Mouse (Mus musculus) embryonic facial prominence, embryonic 13.5 days (tissue): ENCODE results near the gene Car5a. TPM values are rescaled to one million over a fixed set of nuclear protein-coding genes. Genes with fewer than 3 reads are reported as not detected.

ENCODE experiments used
- ATAC-seq: fragments of 200-750 bp; cut with Nextera tagmentation; 2 replicates; pipeline ENCODE4 v1.8.0; 2017; ENCODE audit warnings: low read depth; ENCODE audit not compliant: insufficient number of reproducible peaks, insufficient read depth, low FRiP score, low TSS enrichment
- H3K27ac ChIP-seq: fragments of 300-500 bp; sonication (generic); 2 replicates; pipeline ENCODE4 v1.5.1; 2015; ENCODE audit warnings: moderate library complexity, mild to moderate bottlenecking, inconsistent platforms
- H3K27me3 ChIP-seq: fragments of 300-500 bp; sonication (generic); 2 replicates; pipeline ENCODE4 v1.6.1; 2015; ENCODE audit warnings: mild to moderate bottlenecking, inconsistent platforms
- H3K36me3 ChIP-seq: fragments of 300-500 bp; sonication (generic); 2 replicates; pipeline ENCODE4 v1.6.1; 2015; ENCODE audit warnings: mild to moderate bottlenecking, inconsistent platforms
- H3K4me1 ChIP-seq: fragments of 300-500 bp; sonication (generic); 2 replicates; pipeline ENCODE4 v1.6.1; 2015; ENCODE audit warnings: inconsistent platforms
- H3K4me2 ChIP-seq: fragments of 300-500 bp; sonication (generic); 2 replicates; pipeline ENCODE4 v1.6.1; 2015; ENCODE audit warnings: moderate library complexity, mild to moderate bottlenecking, inconsistent platforms
- H3K4me3 ChIP-seq: fragments of 300-500 bp; sonication (generic); 2 replicates; pipeline ENCODE4 v1.5.1; 2015; ENCODE audit warnings: mild to moderate bottlenecking, inconsistent platforms
- H3K9ac ChIP-seq: fragments of 300-500 bp; sonication (generic); 2 replicates; pipeline ENCODE4 v1.6.1; 2015; ENCODE audit warnings: mild to moderate bottlenecking, inconsistent platforms
- H3K9me3 ChIP-seq: fragments of 300-500 bp; sonication (generic); 2 replicates; pipeline ENCODE4 v1.6.1; 2016; ENCODE audit warnings: inconsistent platforms
- WGBS: fragments of 180-500 bp; shearing (Covaris S2); methylation state at CpG from one replicate; pipeline ENCODE4 v1.1.7; 2015; ENCODE audit warnings: mixed read lengths; 5-methylcytosine and 5-hydroxymethylcytosine counted together
- polyA plus RNA-seq: library from polyadenylated mRNA; unstranded; fragments of >200 nt; fragmentation: Nextera tagmentation; extraction: Ambion mirVana; gene quantifications from 2 replicates; pipeline ENCODE4 v1.2.1, GENCODE M21; 2015

The Car5a gene
- polyA plus RNA-seq, 1 experiment from 2014 or later: not detected

- Histone ChIP-seq H3K9ac (no peak overlapping the region), H3K36me3 (no peaks in the 10 kb centered on the region), H3K4me2 (no peak overlapping the region), H3K9me3 (no peaks in the 10 kb centered on the region), H3K27me3 (no peaks in the 10 kb centered on the region), H3K4me3 (no peak overlapping the region), H3K4me1 (peaks cover 1% of the 10 kb centered on the region; the same call in 1 of the 2 replicates), H3K27ac (no peak overlapping the region)
- WGBS: 83% methylated on average over 4 of the region's 4 CpGs
- no peak for ATAC-seq
Measured at GRCm38 (mm10) chr8:121930047-121930446, 14.7 kb downstream of the Car5a start.

- Histone ChIP-seq H3K4me3 (no peak overlapping the region), H3K4me2 (no peak overlapping the region), H3K9me3 (no peaks in the 10 kb centered on the region), H3K27ac (no peak overlapping the region), H3K4me1 (no peaks in the 10 kb centered on the region), H3K36me3 (no peaks in the 10 kb centered on the region), H3K27me3 (no peaks in the 10 kb centered on the region), H3K9ac (no peak overlapping the region)
- WGBS: 41% methylated on average over 8 of the region's 8 CpGs
- no peak for ATAC-seq
Measured at GRCm38 (mm10) chr8:121927316-121927715, 17.4 kb downstream of the Car5a start.

GRCm38 (mm10) chr8:121926266-121926665 is 18.4 kb downstream of the Car5a start:
- Histone ChIP-seq H3K4me1 (peaks cover 4% of the 10 kb centered on the region; the same call in 1 of the 2 replicates), H3K4me2 (no peak overlapping the region), H3K9ac (no peak overlapping the region), H3K4me3 (no peak overlapping the region), H3K27ac (no peak overlapping the region), H3K27me3 (no peaks in the 10 kb centered on the region), H3K9me3 (no peaks in the 10 kb centered on the region), H3K36me3 (no peaks in the 10 kb centered on the region)
- 65% methylated on average over 8 of the region's 8 CpGs for WGBS
- no peak for ATAC-seq

GRCm38 (mm10) chr8:121925624-121926023 is 19.1 kb downstream of the Car5a start:
- no peaks in the 10 kb centered on the region for H3K36me3 ChIP-seq
- 31% methylated on average over 10 of the region's 10 CpGs for WGBS
- no peak overlapping the region for H3K9ac ChIP-seq
- no peak overlapping the region for H3K4me2 ChIP-seq
- H3K27ac ChIP-seq: no peak overlapping the region
- no peaks in the 10 kb centered on the region for H3K9me3 ChIP-seq
- H3K4me3 ChIP-seq: no peak overlapping the region
- peaks cover 4% of the 10 kb centered on the region; the same call in 1 of the 2 replicates for H3K4me1 ChIP-seq
- H3K27me3 ChIP-seq: no peaks in the 10 kb centered on the region
- no peak for ATAC-seq

- no peak overlapping the region for H3K4me3 ChIP-seq
- WGBS: 85% methylated on average over 5 of the region's 5 CpGs
Measured at GRCm38 (mm10) chr8:121924681-121925080, 20.0 kb downstream of the Car5a start.

GRCm38 (mm10) chr8:121922101-121922500 is 22.6 kb downstream of the Car5a start:
- peaks cover 8% of the 10 kb centered on the region; the same call in 1 of the 2 replicates for H3K4me1 ChIP-seq
- no peak overlapping the region for H3K9ac ChIP-seq
- no peak for ATAC-seq
- no peaks in the 10 kb centered on the region for H3K36me3 ChIP-seq
- H3K4me3 ChIP-seq: no peak overlapping the region
- no peak overlapping the region for H3K27ac ChIP-seq
- H3K9me3 ChIP-seq: no peaks in the 10 kb centered on the region
- 76% methylated on average over 8 of the region's 8 CpGs for WGBS
- no peaks in the 10 kb centered on the region for H3K27me3 ChIP-seq
- no peak overlapping the region for H3K4me2 ChIP-seq

More at GRCm38 (mm10) chr8:121924681-121925080, 20.0 kb downstream of the Car5a start:
- H3K9ac ChIP-seq: no peak overlapping the region
- H3K27me3 ChIP-seq: no peaks in the 10 kb centered on the region
- peaks cover 7% of the 10 kb centered on the region; the same call in 1 of the 2 replicates for H3K4me1 ChIP-seq
- ATAC-seq: no peak
- H3K36me3 ChIP-seq: no peaks in the 10 kb centered on the region
- no peak overlapping the region for H3K4me2 ChIP-seq
- H3K27ac ChIP-seq: no peak overlapping the region
- H3K9me3 ChIP-seq: no peaks in the 10 kb centered on the region

GRCm38 (mm10) chr8:121921582-121921981 is 23.1 kb downstream of the Car5a start:
- no peak overlapping the region for H3K9ac ChIP-seq
- H3K27me3 ChIP-seq: no peaks in the 10 kb centered on the region
- WGBS: 87% methylated on average over 8 of the region's 8 CpGs
- H3K27ac ChIP-seq: no peak overlapping the region
- peaks cover 8% of the 10 kb centered on the region; the same call in 1 of the 2 replicates for H3K4me1 ChIP-seq
- no peak for ATAC-seq
- H3K4me3 ChIP-seq: no peak overlapping the region
- H3K4me2 ChIP-seq: no peak overlapping the region
- no peaks in the 10 kb centered on the region for H3K36me3 ChIP-seq
- H3K9me3 ChIP-seq: no peaks in the 10 kb centered on the region

GRCm38 (mm10) chr8:121919731-121920130 is 25.0 kb downstream of the Car5a start:
- Histone ChIP-seq H3K27ac (no peak overlapping the region), H3K36me3 (no peaks in the 10 kb centered on the region), H3K27me3 (no peaks in the 10 kb centered on the region), H3K4me2 (no peak overlapping the region), H3K4me1 (peaks cover 8% of the 10 kb centered on the region; the same call in 1 of the 2 replicates), H3K9me3 (no peaks in the 10 kb centered on the region), H3K4me3 (no peak overlapping the region), H3K9ac (no peak overlapping the region)
- ATAC-seq: no peak
- WGBS: 46% methylated on average over 3 of the region's 3 CpGs

GRCm38 (mm10) chr8:121919158-121919557 is 25.5 kb downstream of the Car5a start:
- no peak overlapping the region for H3K4me2 ChIP-seq
- no peaks in the 10 kb centered on the region for H3K27me3 ChIP-seq
- H3K9ac ChIP-seq: no peak overlapping the region
- H3K9me3 ChIP-seq: no peaks in the 10 kb centered on the region
- no peak for ATAC-seq
- H3K4me1 ChIP-seq: peaks cover 8% of the 10 kb centered on the region; the same call in 1 of the 2 replicates
- no peak overlapping the region for H3K27ac ChIP-seq
- H3K36me3 ChIP-seq: no peaks in the 10 kb centered on the region
- 73% methylated on average over 4 of the region's 4 CpGs for WGBS
- no peak overlapping the region for H3K4me3 ChIP-seq

GRCm38 (mm10) chr8:121913378-121913777 is 31.3 kb downstream of the Car5a start:
- H3K9me3 ChIP-seq: no peaks in the 10 kb centered on the region
- H3K4me2 ChIP-seq: no peak overlapping the region
- ATAC-seq: no peak
- H3K9ac ChIP-seq: no peak overlapping the region
- H3K4me3 ChIP-seq: no peak overlapping the region
- H3K27me3 ChIP-seq: peaks cover 6% of the 10 kb centered on the region
- 84% methylated on average over 8 of the region's 8 CpGs for WGBS
- H3K4me1 ChIP-seq: no peaks in the 10 kb centered on the region
- H3K27ac ChIP-seq: no peak overlapping the region
- no peaks in the 10 kb centered on the region for H3K36me3 ChIP-seq

- H3K9ac ChIP-seq: no peak overlapping the region
- H3K9me3 ChIP-seq: no peaks in the 10 kb centered on the region
- H3K4me1 ChIP-seq: peaks cover 5% of the 10 kb centered on the region; the same call in 1 of the 2 replicates
- no peak overlapping the region for H3K27ac ChIP-seq
- H3K4me3 ChIP-seq: no peak overlapping the region
- peaks cover 11% of the 10 kb centered on the region for H3K27me3 ChIP-seq
- H3K4me2 ChIP-seq: no peak overlapping the region
- WGBS: 67% methylated on average over 3 of the region's 3 CpGs
- ATAC-seq: no peak
- H3K36me3 ChIP-seq: no peaks in the 10 kb centered on the region
Measured at GRCm38 (mm10) chr8:121912831-121913230, 31.9 kb downstream of the Car5a start.

GRCm38 (mm10) chr8:121911987-121912386 is 32.7 kb downstream of the Car5a start:
- WGBS: 69% methylated on average over 7 of the region's 7 CpGs
- no peak overlapping the region for H3K9ac ChIP-seq
- H3K27ac ChIP-seq: no peak overlapping the region
- no peak for ATAC-seq
- no peak overlapping the region for H3K4me3 ChIP-seq
- peaks cover 7% of the 10 kb centered on the region; the same call in 1 of the 2 replicates for H3K4me1 ChIP-seq
- H3K27me3 ChIP-seq: peaks cover 12% of the 10 kb centered on the region
- no peaks in the 10 kb centered on the region for H3K9me3 ChIP-seq
- no peaks in the 10 kb centered on the region for H3K36me3 ChIP-seq
- H3K4me2 ChIP-seq: no peak overlapping the region
